Mouse (Mus musculus) testis, postnatal 14 days (tissue): ENCODE measurements around the gene H2al2a.
"Not testable (repeated sequence)": the region's sequence is repeated elsewhere in the genome, so short reads cannot be mapped to it uniquely, and the experiment has no call there.

Source experiments
- DNase-seq: peaks from one replicate; pipeline ENCODE4 v3.0.0; 2021; ENCODE audit warnings: low spot score

The H2al2a gene

GRCm38 (mm10) chr2:17975601-17976327, 21.0 kb downstream of the H2al2a start:
- DNase-seq, result no peak

GRCm38 (mm10) chr2:17973868-17974440, 22.8 kb downstream of the H2al2a start:
- DNase-seq, result no peak

GRCm38 (mm10) chr2:17973246-17973645, 23.5 kb downstream of the H2al2a start:
- DNase-seq, result no peak

GRCm38 (mm10) chr2:17972843-17973242, 23.9 kb downstream of the H2al2a start:
- DNase-seq, result no peak

GRCm38 (mm10) chr2:17971407-17971806, 25.4 kb downstream of the H2al2a start:
- no peak for DNase-seq

- DNase-seq, result no peak
Observed at GRCm38 (mm10) chr2:17970662-17971061, 26.1 kb downstream of the H2al2a start.

GRCm38 (mm10) chr2:17970187-17970586, 26.6 kb downstream of the H2al2a start:
- DNase-seq, result no peak

- no peak for DNase-seq
Observed at GRCm38 (mm10) chr2:17968571-17968970, 28.2 kb downstream of the H2al2a start.

- DNase-seq, result not testable (repeated sequence)
Observed at GRCm38 (mm10) chr2:17968037-17968436, 28.7 kb downstream of the H2al2a start.

GRCm38 (mm10) chr2:17959501-17959900, 37.3 kb downstream of the H2al2a start:
- no peak for DNase-seq

GRCm38 (mm10) chr2:17946875-17947274, 49.9 kb downstream of the H2al2a start:
- DNase-seq, result no peak
